8 mouse cellular contexts compared by ENCODE assay signal in genomic region chr16:39984635-39985291, GRCm38 (mm10). TPM values are rescaled to one million over a fixed set of nuclear protein-coding genes. Genes with fewer than 3 reads are reported as not detected.
DNase-seq lines count a peak whose midpoint lies in the region; ATAC-seq and TF ChIP-seq lines count a peak whose summit lies in the region.

No protein-coding gene starts in this region.

- peak; percentile 71 for ATAC-seq in embryonic facial prominence, embryonic 14.5 days (ENCODE audit: low read depth)
- ATAC-seq in intestine, embryonic 16.5 days, result peak; percentile 54
- no peak for ATAC-seq in liver, embryonic 15.5 days (ENCODE audit: insufficient read depth)
- ATAC-seq in activated CD4-positive, CD25-positive, alpha-beta regulatory T cell, adult 4 months, result no peak

- H3K36me3 ChIP-seq in ES-E14 (ENCODE audit: control insufficient read depth, insufficient read depth, low read length, poor library complexity, severe bottlenecking), result no peaks in the 10 kb centered on the region
- H3K36me3 ChIP-seq in embryonic facial prominence, embryonic 14.5 days (ENCODE audit: control insufficient read depth, insufficient read depth, low read length), result no peaks in the 10 kb centered on the region
- H3K36me3 ChIP-seq in intestine, embryonic 16.5 days (ENCODE audit: control insufficient read depth, insufficient read depth, low read length), result no peaks in the 10 kb centered on the region
- no peaks in the 10 kb centered on the region for H3K36me3 ChIP-seq in liver, embryonic 15.5 days (replicated peaks)
- no peaks in the 10 kb centered on the region for H3K36me3 ChIP-seq in small intestine, adult 2 months (ENCODE audit: control insufficient read depth, insufficient read depth, low read length)

- TF ChIP-seq CTCF in small intestine, adult 2 months (IDR thresholded peaks at IDR 0.05; ENCODE audit: extremely low read depth, insufficient read length, insufficient replicate concordance, low read depth, low read length), result no peak

- 0 out of 2 replicates have a peak overlapping the region, but pooled peaks have one; percentile 33 for H3K9ac ChIP-seq in ES-E14 (ENCODE audit: insufficient read depth, low read depth, low read length, poor library complexity, severe bottlenecking)
- peak overlapping the region; percentile 68 for H3K9ac ChIP-seq in embryonic facial prominence, embryonic 14.5 days (ENCODE audit: low read depth, low read length)
- peak overlapping the region; percentile 53 for H3K9ac ChIP-seq in intestine, embryonic 16.5 days (ENCODE audit: low read depth, low read length)
- H3K9ac ChIP-seq in liver, embryonic 15.5 days, result no peak overlapping the region

- TF ChIP-seq POLR2A in small intestine, adult 2 months (IDR thresholded peaks at IDR 0.05; ENCODE audit: low read depth, low read length), result no peak

- peak overlapping the region; percentile 95 for H3K4me2 ChIP-seq in embryonic facial prominence, embryonic 14.5 days (ENCODE audit: low read depth, low read length)
- peak overlapping the region; percentile 94 for H3K4me2 ChIP-seq in intestine, embryonic 16.5 days (ENCODE audit: low read depth, low read length)
- peak overlapping the region; percentile 40 for H3K4me2 ChIP-seq in liver, embryonic 15.5 days

- WGBS in embryonic facial prominence, embryonic 14.5 days, result under 1% methylated on average over 23 of the region's 29 CpGs
- WGBS in intestine, embryonic 16.5 days, result 1% methylated on average over 28 of the region's 29 CpGs
- 2% methylated on average over 29 of the region's 29 CpGs for WGBS in liver, embryonic 15.5 days (ENCODE audit: insufficient replicate concordance)
- 4% methylated on average over 29 of the region's 29 CpGs for WGBS in small intestine, adult 2 months

- in situ Hi-C loops in ES-E14 (cut with MboI; ENCODE audit: low sequenced_read_pairs in 2 of 2, unreplicated experiment in 2 of 2), result no loop called here

- H3K27ac ChIP-seq in ES-E14 (ENCODE audit: insufficient read depth, low read depth, low read length, poor library complexity, severe bottlenecking), result no peak overlapping the region
- no peak overlapping the region for H3K27ac ChIP-seq in embryonic facial prominence, embryonic 14.5 days (replicated peaks; ENCODE audit: low read depth, low read length)
- H3K27ac ChIP-seq in intestine, embryonic 16.5 days (ENCODE audit: low read length), result no peak overlapping the region
- H3K27ac ChIP-seq in liver, embryonic 15.5 days (replicated peaks), result no peak overlapping the region
- H3K27ac ChIP-seq in small intestine, adult 2 months (ENCODE audit: insufficient read depth, low read depth, low read length), result no peak overlapping the region

- no peaks in the 10 kb centered on the region for H3K4me1 ChIP-seq in ES-E14 (ENCODE audit: control insufficient read depth in 2 of 2, insufficient read depth in 2 of 2, low read length in 2 of 2, poor library complexity in 1 of 2)
- no peaks in the 10 kb centered on the region for H3K4me1 ChIP-seq in embryonic facial prominence, embryonic 14.5 days (ENCODE audit: control insufficient read depth, insufficient read depth, low read length)
- no peaks in the 10 kb centered on the region for H3K4me1 ChIP-seq in intestine, embryonic 16.5 days (ENCODE audit: control insufficient read depth, insufficient read depth, low read length)
- no peaks in the 10 kb centered on the region for H3K4me1 ChIP-seq in liver, embryonic 15.5 days (replicated peaks)
- H3K4me1 ChIP-seq in small intestine, adult 2 months (ENCODE audit: control insufficient read depth, insufficient read depth, insufficient read length, low read length), result no peaks in the 10 kb centered on the region

- H3K4me3 ChIP-seq in ES-E14 (ENCODE audit: insufficient read depth in 1 of 2, low read depth in 1 of 2, low read length in 2 of 2, poor library complexity in 1 of 2, severe bottlenecking in 1 of 2), result peak overlapping the region; percentile 59 to 76
- peak overlapping the region; percentile 53 for H3K4me3 ChIP-seq in embryonic facial prominence, embryonic 14.5 days (ENCODE audit: low read depth, low read length)
- H3K4me3 ChIP-seq in intestine, embryonic 16.5 days (ENCODE audit: low read length), result peak overlapping the region; percentile 49
- peak overlapping the region; percentile 16; the same call in 1 of the 2 replicates for H3K4me3 ChIP-seq in liver, embryonic 15.5 days (replicated peaks)
- peak overlapping the region; percentile 46 for H3K4me3 ChIP-seq in small intestine, adult 2 months (ENCODE audit: low read depth, low read length)

- H3K27me3 ChIP-seq in embryonic facial prominence, embryonic 14.5 days (replicated peaks; ENCODE audit: control insufficient read depth, insufficient read depth, low read length), result 0 out of 2 replicates have a peak, but pooled peaks cover 5% of the 10 kb centered on the region
- H3K27me3 ChIP-seq in intestine, embryonic 16.5 days (replicated peaks; ENCODE audit: control insufficient read depth, insufficient read depth, low read length), result 0 out of 2 replicates have a peak, but pooled peaks cover 2% of the 10 kb centered on the region
- H3K27me3 ChIP-seq in liver, embryonic 15.5 days, result peaks cover 9% of the 10 kb centered on the region; the same call in 1 of the 2 replicates
- H3K27me3 ChIP-seq in small intestine, adult 2 months (ENCODE audit: control insufficient read depth, insufficient read depth, low read length), result no peaks in the 10 kb centered on the region

- DNase-seq in adrenal gland, postnatal 10 days, result peak; percentile 10
- DNase-seq in adrenal gland, adult 18-20 months (ENCODE audit: low spot score in 2 of 2), result no peak
- DNase-seq in ES-E14 (ENCODE audit: low read depth, low spot score), result peak; percentile 34
- peak; percentile 67 for DNase-seq in embryonic facial prominence, embryonic 14.5 days (ENCODE audit: low spot score)

- no peaks in the 10 kb centered on the region for H3K9me3 ChIP-seq in ES-E14 (ENCODE audit: control insufficient read depth, insufficient read depth, low read depth, low read length)
- H3K9me3 ChIP-seq in embryonic facial prominence, embryonic 14.5 days (ENCODE audit: control insufficient read depth, low read length), result no peaks in the 10 kb centered on the region
- H3K9me3 ChIP-seq in intestine, embryonic 16.5 days (ENCODE audit: control insufficient read depth, low read length), result no peaks in the 10 kb centered on the region
- no peaks in the 10 kb centered on the region for H3K9me3 ChIP-seq in liver, embryonic 15.5 days (replicated peaks)

TF ChIP-seq in ES-E14, 5 proteins besides CTCF, POLR2A, EP300 and RAD21:
- TF ChIP-seq ZC3H11A (IDR thresholded peaks at IDR 0.05; ENCODE audit: borderline replicate concordance, low read depth, low read length), result no peak
- no peak for TF ChIP-seq MAFK (IDR thresholded peaks at IDR 0.05; ENCODE audit: insufficient read depth, low read depth, low read length)
- no peak for TF ChIP-seq HCFC1 (IDR thresholded peaks at IDR 0.05; ENCODE audit: borderline replicate concordance, insufficient read depth, low read length)
- no peak for TF ChIP-seq CHD2 (IDR thresholded peaks at IDR 0.05; ENCODE audit: low read depth, low read length)
- no peak for TF ChIP-seq ZNF384 (IDR thresholded peaks at IDR 0.05; ENCODE audit: low read depth, low read length)

RNA-seq across cellular contexts. Expression of gene Lsamp, which starts 0.6 kb away (rescaled TPM):
- total RNA-seq in adrenal gland, postnatal 10 days (2021), result 10 to 100 TPM in 1 of 2 experiments, 1 to 10 TPM in 1; 4.9 to 10.3 TPM
- 1 to 10 TPM; 5.9 to 9.4 TPM for total RNA-seq in adrenal gland, adult 18-20 months (2021)
- total RNA-seq in ES-E14 (2012; rRNA removed), result not detected in 2 replicates
- polyA plus RNA-seq in embryonic facial prominence, embryonic 14.5 days (2014; fragmentation: Nextera tagmentation; extraction: Ambion mirVana), result 8.7 and 8.9 TPM in 2 replicates
- polyA plus RNA-seq in intestine, embryonic 16.5 days (2015; fragmentation: Nextera tagmentation; extraction: Ambion mirVana), result 2.4 and 3.1 TPM in 2 replicates
- polyA plus RNA-seq in liver, embryonic 15.5 days (2015; fragmentation: Nextera tagmentation; extraction: Ambion mirVana), result 0.12 and 0.21 TPM in 2 replicates
- 0.08 and 0.09 TPM in 2 replicates for polyA plus RNA-seq in small intestine, adult 2 months (2012; rRNA removed)
- polyA plus RNA-seq in activated CD4-positive, CD25-positive, alpha-beta regulatory T cell, adult 4 months (2017; shearing (Covaris generic)), result under 1 TPM in 1 of 2 experiments, not detected in 1; 0.17 TPM

Comparison
In these comparisons a context has a peak if more than half of its experiments do, and no peak if none do; other contexts are left out.
1. DNase-seq: peak in adrenal gland, postnatal 10 days (single experiment), ES-E14 (single experiment) and embryonic facial prominence, embryonic 14.5 days (single experiment); none in adrenal gland, adult 18-20 months (0 of 2).
2. H3K4me3 ChIP-seq: peak in every context shown above with its lines; median percentile 68 in ES-E14; 53 in embryonic facial prominence, embryonic 14.5 days; 49 in intestine, embryonic 16.5 days; 46 in small intestine, adult 2 months; 16 in liver, embryonic 15.5 days.
3. ATAC-seq: peak in embryonic facial prominence, embryonic 14.5 days (single experiment) and intestine, embryonic 16.5 days (single experiment); none in liver, embryonic 15.5 days (single experiment) and activated CD4-positive, CD25-positive, alpha-beta regulatory T cell, adult 4 months (single experiment).
4. H3K4me2 ChIP-seq: peak in every context shown above with its lines; median percentile 95 in embryonic facial prominence, embryonic 14.5 days; 94 in intestine, embryonic 16.5 days; 40 in liver, embryonic 15.5 days.